Mouse (Mus musculus) heart, embryonic 10.5 days (tissue): ENCODE measurements around the gene Cdc14a. TPM values are rescaled to one million over a fixed set of nuclear protein-coding genes. Genes with fewer than 3 reads are reported as not detected.

Source experiments
- DNase-seq: peaks from one replicate; pipeline ENCODE4 v3.0.0-alpha.2; 2017; ENCODE audit warnings: low spot score
- H3K27ac ChIP-seq: fragments of 300-500 bp; sonication (generic); 2 replicates; pipeline ENCODE4 v1.5.1; 2016; ENCODE audit warnings: mild to moderate bottlenecking
- H3K27me3 ChIP-seq: fragments of 300-500 bp; sonication (generic); 2 replicates; pipeline ENCODE4 v1.6.1; 2016; ENCODE audit warnings: mild to moderate bottlenecking; ENCODE audit not compliant: poor library complexity, insufficient read depth, severe bottlenecking
- H3K36me3 ChIP-seq: fragments of 300-500 bp; sonication (generic); 2 replicates; pipeline ENCODE4 v1.6.1; 2016; ENCODE audit warnings: mild to moderate bottlenecking, moderate library complexity
- H3K4me1 ChIP-seq: fragments of 300-500 bp; sonication (generic); 2 replicates; pipeline ENCODE4 v1.6.1; 2016; ENCODE audit warnings: mild to moderate bottlenecking
- H3K4me3 ChIP-seq: fragments of 300-500 bp; sonication (generic); 2 replicates; pipeline ENCODE4 v1.5.1; 2016; ENCODE audit warnings: mild to moderate bottlenecking, moderate library complexity
- H3K9me3 ChIP-seq: fragments of 300-500 bp; sonication (generic); 2 replicates; pipeline ENCODE4 v1.6.1; 2016; ENCODE audit warnings: mild to moderate bottlenecking, moderate library complexity
- WGBS: fragments of 180-500 bp; shearing (Covaris S2); methylation state at CpG from one replicate; pipeline ENCODE4 v1.1.7; 2016; 5-methylcytosine and 5-hydroxymethylcytosine counted together
- polyA plus RNA-seq: library from polyadenylated mRNA; unstranded; fragments of >200 nt; fragmentation: Nextera tagmentation; extraction: Ambion mirVana; gene quantifications from 2 replicates; pipeline ENCODE4 v1.2.1, GENCODE M21; 2016

Gene Cdc14a
- polyA plus RNA-seq, 1 experiment from 2014 or later: 8.6 TPM

- DNase-seq: no peak
- Histone ChIP-seq H3K36me3 (peaks cover 3% of the 10 kb centered on the region; the same call in 1 of the 2 replicates), H3K4me3 (no peak overlapping the region), H3K9me3 (no peaks in the 10 kb centered on the region), H3K27ac (peak overlapping the region; percentile 36; the same call in 1 of the 2 replicates), H3K27me3 (no peaks in the 10 kb centered on the region), H3K4me1 (peaks cover 41% of the 10 kb centered on the region)
- WGBS: 70% methylated on average over 6 of the region's 6 CpGs
Measured at GRCm38 (mm10) chr3:116386342-116386741, 37.5 kb downstream of the Cdc14a start.

- Histone ChIP-seq H3K4me3 (no peak overlapping the region), H3K27ac (no peak overlapping the region), H3K4me1 (peaks cover 30% of the 10 kb centered on the region), H3K9me3 (no peaks in the 10 kb centered on the region), H3K36me3 (no peaks in the 10 kb centered on the region; the same call in 1 of the 2 replicates), H3K27me3 (no peaks in the 10 kb centered on the region)
- DNase-seq: no peak
- WGBS: 66% methylated on average over 7 of the region's 7 CpGs
Measured at GRCm38 (mm10) chr3:116384319-116384718, 39.5 kb downstream of the Cdc14a start.

GRCm38 (mm10) chr3:116380319-116380718, 43.5 kb downstream of the Cdc14a start:
- 52% methylated on average over 9 of the region's 9 CpGs for WGBS
- DNase-seq: no peak

GRCm38 (mm10) chr3:116375442-116375841, 48.4 kb downstream of the Cdc14a start:
- no peak for DNase-seq
- WGBS: 88% methylated on average over 2 of the region's 2 CpGs
- no peaks in the 10 kb centered on the region for H3K27me3 ChIP-seq
- no peak overlapping the region for H3K4me3 ChIP-seq
- peaks cover 12% of the 10 kb centered on the region; the same call in 1 of the 2 replicates for H3K4me1 ChIP-seq
- H3K27ac ChIP-seq: no peak overlapping the region
- H3K36me3 ChIP-seq: no peaks in the 10 kb centered on the region
- H3K9me3 ChIP-seq: no peaks in the 10 kb centered on the region

More at GRCm38 (mm10) chr3:116380319-116380718, 43.5 kb downstream of the Cdc14a start:
- H3K27me3 ChIP-seq: no peaks in the 10 kb centered on the region
- H3K9me3 ChIP-seq: no peaks in the 10 kb centered on the region
- H3K36me3 ChIP-seq: no peaks in the 10 kb centered on the region
- no peak overlapping the region for H3K4me3 ChIP-seq
- H3K27ac ChIP-seq: 0 out of 2 replicates have a peak overlapping the region, but pooled peaks have one; percentile 10
- peaks cover 12% of the 10 kb centered on the region for H3K4me1 ChIP-seq

- Histone ChIP-seq H3K36me3 (no peaks in the 10 kb centered on the region), H3K9me3 (no peaks in the 10 kb centered on the region), H3K27ac (no peak overlapping the region), H3K27me3 (no peaks in the 10 kb centered on the region), H3K4me3 (no peak overlapping the region), H3K4me1 (peaks cover 12% of the 10 kb centered on the region; the same call in 1 of the 2 replicates)
- DNase-seq: no peak
- WGBS: 73% methylated on average over 5 of the region's 5 CpGs
Measured at GRCm38 (mm10) chr3:116374486-116374885, 49.3 kb downstream of the Cdc14a start.

GRCm38 (mm10) chr3:116373196-116373595, 50.6 kb downstream of the Cdc14a start:
- Histone ChIP-seq H3K27ac (no peak overlapping the region), H3K9me3 (no peaks in the 10 kb centered on the region), H3K4me3 (no peak overlapping the region), H3K36me3 (no peaks in the 10 kb centered on the region), H3K27me3 (no peaks in the 10 kb centered on the region), H3K4me1 (peaks cover 16% of the 10 kb centered on the region)
- 87% methylated on average over 6 of the region's 6 CpGs for WGBS
- no peak for DNase-seq

- 0 out of 2 replicates have a peak, but pooled peaks cover 3% of the 10 kb centered on the region for H3K36me3 ChIP-seq
- no peak overlapping the region for H3K27ac ChIP-seq
- H3K9me3 ChIP-seq: no peaks in the 10 kb centered on the region
- H3K4me3 ChIP-seq: no peak overlapping the region
- no peaks in the 10 kb centered on the region for H3K27me3 ChIP-seq
- H3K4me1 ChIP-seq: peaks cover 4% of the 10 kb centered on the region; the same call in 1 of the 2 replicates
- DNase-seq: no peak
- 51% methylated on average over 4 of the region's 4 CpGs for WGBS
Measured at GRCm38 (mm10) chr3:116368868-116369437, 54.9 kb downstream of the Cdc14a start.

- WGBS: 88% methylated on average over 2 of the region's 2 CpGs
- Histone ChIP-seq H3K9me3 (no peaks in the 10 kb centered on the region), H3K4me1 (peaks cover 4% of the 10 kb centered on the region; the same call in 1 of the 2 replicates), H3K27me3 (no peaks in the 10 kb centered on the region), H3K27ac (no peak overlapping the region), H3K4me3 (no peak overlapping the region), H3K36me3 (0 out of 2 replicates have a peak, but pooled peaks cover 3% of the 10 kb centered on the region)
- DNase-seq: no peak
Measured at GRCm38 (mm10) chr3:116366125-116366524, 57.7 kb downstream of the Cdc14a start.

GRCm38 (mm10) chr3:116361906-116362305, 61.9 kb downstream of the Cdc14a start:
- Histone ChIP-seq H3K4me1 (no peaks in the 10 kb centered on the region), H3K27ac (no peak overlapping the region), H3K9me3 (no peaks in the 10 kb centered on the region), H3K27me3 (no peaks in the 10 kb centered on the region), H3K4me3 (no peak overlapping the region), H3K36me3 (peaks cover 5% of the 10 kb centered on the region; the same call in 1 of the 2 replicates)
- no peak for DNase-seq
- 82% methylated on average over 7 of the region's 7 CpGs for WGBS

GRCm38 (mm10) chr3:116361101-116361500, 62.7 kb downstream of the Cdc14a start:
- Histone ChIP-seq H3K36me3 (peaks cover 5% of the 10 kb centered on the region; the same call in 1 of the 2 replicates), H3K27ac (no peak overlapping the region), H3K4me3 (no peak overlapping the region), H3K27me3 (no peaks in the 10 kb centered on the region), H3K9me3 (no peaks in the 10 kb centered on the region), H3K4me1 (no peaks in the 10 kb centered on the region)
- DNase-seq: no peak
- 91% methylated on average over 5 of the region's 5 CpGs for WGBS

GRCm38 (mm10) chr3:116357866-116358265, 66.0 kb downstream of the Cdc14a start:
- no peaks in the 10 kb centered on the region for H3K27me3 ChIP-seq
- 83% methylated on average over 7 of the region's 7 CpGs for WGBS
- no peak for DNase-seq

GRCm38 (mm10) chr3:116357180-116357579, 66.7 kb downstream of the Cdc14a start:
- H3K9me3 ChIP-seq: no peaks in the 10 kb centered on the region
- 82% methylated on average over 4 of the region's 4 CpGs for WGBS
- H3K27ac ChIP-seq: no peak overlapping the region
- peaks cover 6% of the 10 kb centered on the region for H3K4me1 ChIP-seq
- peaks cover 7% of the 10 kb centered on the region; the same call in 1 of the 2 replicates for H3K36me3 ChIP-seq
- H3K27me3 ChIP-seq: no peaks in the 10 kb centered on the region
- no peak overlapping the region for H3K4me3 ChIP-seq
- DNase-seq: no peak

More at GRCm38 (mm10) chr3:116357866-116358265, 66.0 kb downstream of the Cdc14a start:
- H3K9me3 ChIP-seq: no peaks in the 10 kb centered on the region
- no peak overlapping the region for H3K27ac ChIP-seq
- H3K36me3 ChIP-seq: peaks cover 7% of the 10 kb centered on the region; the same call in 1 of the 2 replicates
- no peak overlapping the region for H3K4me3 ChIP-seq
- no peaks in the 10 kb centered on the region; the same call in 1 of the 2 replicates for H3K4me1 ChIP-seq

- H3K4me1 ChIP-seq: peaks cover 6% of the 10 kb centered on the region
- H3K27me3 ChIP-seq: no peaks in the 10 kb centered on the region
- WGBS: 88% methylated on average over 15 of the region's 15 CpGs
- 0 out of 2 replicates have a peak, but pooled peaks cover 5% of the 10 kb centered on the region for H3K36me3 ChIP-seq
- H3K9me3 ChIP-seq: no peaks in the 10 kb centered on the region
- DNase-seq: no peak
- no peak overlapping the region for H3K27ac ChIP-seq
- H3K4me3 ChIP-seq: no peak overlapping the region
Measured at GRCm38 (mm10) chr3:116355026-116355788, 68.6 kb downstream of the Cdc14a start.
